Mouse (Mus musculus): ENCODE measurements at regions not wholly inside any gene's neighbourhood (a gene's known extent, or its start where the extent isn't known, plus 50 kb on each side); places are given as distances from the start of the nearest gene placed in this dataset.

DNA sequence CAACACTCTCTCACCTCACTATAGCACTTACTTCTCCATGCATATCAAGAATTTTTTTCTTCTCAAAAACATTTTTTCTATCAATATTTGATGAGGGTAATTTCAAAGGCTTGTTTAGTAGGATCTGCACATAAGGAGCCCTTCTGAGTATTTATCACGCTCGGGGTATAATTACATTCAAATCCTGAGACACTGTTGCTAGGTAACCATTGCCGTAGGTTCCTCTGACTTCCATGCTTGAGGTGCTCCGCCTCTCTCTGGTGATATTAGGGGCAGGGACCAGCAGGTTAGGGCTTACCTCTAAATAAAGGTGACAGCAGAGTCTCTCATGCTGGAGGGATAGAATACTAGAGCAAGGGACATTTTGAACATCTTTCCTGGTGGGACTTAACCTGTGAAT is 54.4 kb upstream of the 9630041A04Rik start:
- Histone ChIP-seq H3K9me3 (ENCODE audit: low read depth, low read length) (no peaks in the 10 kb centered on the region), H3K4me3 (ENCODE audit: low read depth, low read length) (no peak overlapping the region), H3K4me1 (ENCODE audit: insufficient read depth) (no peaks in the 10 kb centered on the region), H3K9ac (no peak overlapping the region), H3K27me3 (ENCODE audit: insufficient read depth, low read length) (no peaks in the 10 kb centered on the region), H3K36me3 (ENCODE audit: insufficient read depth) (no peaks in the 10 kb centered on the region), H3K27ac (ENCODE audit: low read depth) (no peak overlapping the region), H3K4me2 (no peak overlapping the region)
- ATAC-seq (ENCODE audit: insufficient read depth) (no peak), DNase-seq (no peak)
- no peak for TF ChIP-seq CTCF (IDR thresholded peaks at IDR 0.05; ENCODE audit: low read depth)
- WGBS, result 57% methylated on average over 4 of the region's 4 CpGs

GRCm38 (mm10) chr9:101796718-101797117 is 64.9 kb upstream of the 9630041A04Rik start:
- no peak overlapping the region for H3K4me2 ChIP-seq
- H3K36me3 ChIP-seq (ENCODE audit: insufficient read depth), result no peaks in the 10 kb centered on the region
- no peak overlapping the region for H3K4me3 ChIP-seq (ENCODE audit: low read depth, low read length)
- TF ChIP-seq CTCF (IDR thresholded peaks at IDR 0.05; ENCODE audit: low read depth), result no peak
- H3K9me3 ChIP-seq (ENCODE audit: low read depth, low read length), result no peaks in the 10 kb centered on the region
- 32% methylated on average over 1 of the region's 1 CpGs for WGBS
- DNase-seq (peak; percentile 26), ATAC-seq (ENCODE audit: insufficient read depth) (no peak)
- no peak overlapping the region for H3K9ac ChIP-seq
- H3K27me3 ChIP-seq (ENCODE audit: insufficient read depth, low read length), result no peaks in the 10 kb centered on the region
- no peak overlapping the region for H3K27ac ChIP-seq (ENCODE audit: low read depth)
- H3K4me1 ChIP-seq (ENCODE audit: insufficient read depth), result no peaks in the 10 kb centered on the region

DNA sequence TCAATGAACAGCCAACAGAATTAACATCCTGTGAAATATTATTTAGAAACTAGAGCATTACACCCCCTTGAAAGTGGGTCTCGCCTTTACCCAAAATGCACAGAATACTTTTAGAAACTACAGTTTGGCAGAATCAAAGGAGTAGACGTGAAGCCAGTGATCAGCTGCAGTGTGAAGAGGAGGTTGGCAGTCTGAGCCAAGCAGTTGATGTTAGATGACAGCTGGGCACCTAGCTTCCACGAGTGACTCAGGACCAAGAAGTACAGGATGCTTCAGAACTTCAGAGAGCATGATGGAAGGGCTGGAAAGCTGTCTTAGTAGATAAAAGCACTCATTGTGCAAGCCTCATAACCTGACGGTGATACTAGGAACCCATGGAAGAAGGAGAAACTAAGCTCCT is 65.6 kb upstream of the 9630041A04Rik start:
- Histone ChIP-seq H3K9ac (no peak overlapping the region), H3K9me3 (ENCODE audit: low read depth, low read length) (no peaks in the 10 kb centered on the region), H3K36me3 (ENCODE audit: insufficient read depth) (no peaks in the 10 kb centered on the region), H3K4me1 (ENCODE audit: insufficient read depth) (no peaks in the 10 kb centered on the region), H3K27me3 (ENCODE audit: insufficient read depth, low read length) (no peaks in the 10 kb centered on the region), H3K4me2 (no peak overlapping the region), H3K4me3 (ENCODE audit: low read depth, low read length) (no peak overlapping the region), H3K27ac (ENCODE audit: low read depth) (no peak overlapping the region)
- WGBS, result 62% methylated on average over 4 of the region's 4 CpGs
- DNase-seq (no peak), ATAC-seq (ENCODE audit: insufficient read depth) (no peak)
- no peak for TF ChIP-seq CTCF (IDR thresholded peaks at IDR 0.05; ENCODE audit: low read depth)

- Histone ChIP-seq H3K9ac (no peak overlapping the region), H3K27ac (ENCODE audit: low read depth) (no peak overlapping the region), H3K36me3 (ENCODE audit: insufficient read depth) (no peaks in the 10 kb centered on the region), H3K4me1 (ENCODE audit: insufficient read depth) (no peaks in the 10 kb centered on the region), H3K4me3 (ENCODE audit: low read depth, low read length) (no peak overlapping the region), H3K27me3 (ENCODE audit: insufficient read depth, low read length) (no peaks in the 10 kb centered on the region), H3K9me3 (ENCODE audit: low read depth, low read length) (no peaks in the 10 kb centered on the region), H3K4me2 (no peak overlapping the region)
- DNase-seq, result no peak
- 70% methylated on average over 2 of the region's 2 CpGs for WGBS
- no peak for ATAC-seq (ENCODE audit: insufficient read depth)
- TF ChIP-seq CTCF (IDR thresholded peaks at IDR 0.05; ENCODE audit: low read depth), result no peak
Measured at GRCm38 (mm10) chr9:101795436-101795835, 66.2 kb upstream of the 9630041A04Rik start.

- Histone ChIP-seq H3K4me2 (no peak overlapping the region), H3K36me3 (ENCODE audit: insufficient read depth) (no peaks in the 10 kb centered on the region), H3K9ac (no peak overlapping the region), H3K9me3 (ENCODE audit: low read depth, low read length) (no peaks in the 10 kb centered on the region), H3K27me3 (ENCODE audit: insufficient read depth, low read length) (no peaks in the 10 kb centered on the region), H3K4me3 (ENCODE audit: low read depth, low read length) (no peak overlapping the region), H3K27ac (ENCODE audit: low read depth) (no peak overlapping the region), H3K4me1 (ENCODE audit: insufficient read depth) (no peaks in the 10 kb centered on the region)
- TF ChIP-seq CTCF (IDR thresholded peaks at IDR 0.05; ENCODE audit: low read depth), result no peak
- ATAC-seq (ENCODE audit: insufficient read depth), result no peak
- DNase-seq, result peak; percentile 17
- 26% methylated on average over 1 of the region's 1 CpGs for WGBS
Measured at GRCm38 (mm10) chr9:101790936-101791335, 70.7 kb upstream of the 9630041A04Rik start.

DNA sequence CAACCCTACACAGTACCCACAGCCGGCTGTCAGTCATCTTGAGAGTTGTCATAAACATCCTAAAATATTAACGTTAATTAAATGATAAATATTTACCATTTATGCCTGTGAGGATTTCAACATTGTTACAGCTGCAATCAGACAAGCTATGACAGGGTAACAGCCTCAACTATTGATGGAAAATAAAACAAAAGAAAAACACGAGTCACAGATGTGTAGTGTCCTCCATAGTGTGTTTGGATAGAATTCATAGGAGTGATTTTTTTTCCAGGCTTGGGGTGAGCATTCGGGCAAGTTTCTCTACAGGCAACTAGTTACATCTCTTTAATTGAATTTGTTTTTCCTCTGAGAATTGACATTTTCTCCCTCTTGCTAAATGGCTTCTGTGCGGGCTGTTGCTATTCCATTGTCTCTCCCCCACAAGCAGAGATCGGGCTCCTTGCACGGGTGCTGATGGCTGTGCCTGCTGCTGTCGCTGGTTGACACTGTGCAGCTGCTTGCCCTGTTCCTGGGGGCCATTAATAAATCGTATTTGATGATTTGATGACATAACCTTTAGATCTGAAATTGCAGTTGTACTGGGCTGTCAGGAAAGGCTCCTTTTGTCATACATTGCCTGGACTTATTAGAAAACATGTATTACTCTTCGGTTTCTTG is 120.6 kb upstream of the 9630041A04Rik start:
- H3K27me3 ChIP-seq (ENCODE audit: insufficient read depth, low read length), result no peaks in the 10 kb centered on the region
- no peak overlapping the region for H3K9ac ChIP-seq
- no peaks in the 10 kb centered on the region for H3K9me3 ChIP-seq (ENCODE audit: low read depth, low read length)
- no peak for TF ChIP-seq CTCF (IDR thresholded peaks at IDR 0.05; ENCODE audit: low read depth)
- no peaks in the 10 kb centered on the region for H3K36me3 ChIP-seq (ENCODE audit: insufficient read depth)
- H3K4me2 ChIP-seq, result no peak overlapping the region
- no peak overlapping the region for H3K4me3 ChIP-seq (ENCODE audit: low read depth, low read length)
- peak; percentile 82 for ATAC-seq (ENCODE audit: insufficient read depth)
- peak overlapping the region; percentile 36; the same call in 1 of the 2 replicates for H3K27ac ChIP-seq (ENCODE audit: low read depth)
- no peaks in the 10 kb centered on the region for H3K4me1 ChIP-seq (ENCODE audit: insufficient read depth)
- peak; percentile 53 for DNase-seq
- WGBS, result 29% methylated on average over 10 of the region's 10 CpGs

DNA sequence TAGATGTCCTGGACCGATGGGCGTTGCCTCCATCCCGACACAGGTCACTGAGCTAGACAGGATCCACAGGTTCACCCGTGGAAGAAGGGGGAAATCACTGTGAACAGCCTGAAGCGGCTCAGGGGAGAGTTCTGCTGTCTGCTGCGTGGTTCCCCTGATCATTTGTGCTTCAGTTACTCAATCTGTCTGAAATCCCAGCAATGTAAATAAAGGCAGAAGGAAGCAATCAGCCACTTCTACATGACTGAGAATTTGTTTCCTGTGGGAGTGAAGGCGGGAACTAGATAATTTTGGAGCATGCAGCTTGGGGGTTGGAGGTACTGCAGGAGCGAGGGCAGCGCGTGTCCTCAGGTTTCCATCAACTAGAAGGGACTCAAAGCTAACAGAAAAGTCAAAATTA is 122.3 kb upstream of the 9630041A04Rik start:
- WGBS, result 25% methylated on average over 10 of the region's 10 CpGs
- Histone ChIP-seq H3K27me3 (ENCODE audit: insufficient read depth, low read length) (no peaks in the 10 kb centered on the region), H3K9ac (no peak overlapping the region), H3K36me3 (ENCODE audit: insufficient read depth) (no peaks in the 10 kb centered on the region), H3K4me3 (ENCODE audit: low read depth, low read length) (no peak overlapping the region), H3K4me1 (ENCODE audit: insufficient read depth) (no peaks in the 10 kb centered on the region), H3K4me2 (no peak overlapping the region), H3K27ac (ENCODE audit: low read depth) (no peak overlapping the region), H3K9me3 (ENCODE audit: low read depth, low read length) (no peaks in the 10 kb centered on the region)
- peak; percentile 60 for DNase-seq
- no peak for TF ChIP-seq CTCF (IDR thresholded peaks at IDR 0.05; ENCODE audit: low read depth)
- ATAC-seq (ENCODE audit: insufficient read depth), result peak; percentile 15; the same call in 1 of the 2 replicates
